ENCODE assay signal across 12 mouse cellular contexts in the genomic region with DNA sequence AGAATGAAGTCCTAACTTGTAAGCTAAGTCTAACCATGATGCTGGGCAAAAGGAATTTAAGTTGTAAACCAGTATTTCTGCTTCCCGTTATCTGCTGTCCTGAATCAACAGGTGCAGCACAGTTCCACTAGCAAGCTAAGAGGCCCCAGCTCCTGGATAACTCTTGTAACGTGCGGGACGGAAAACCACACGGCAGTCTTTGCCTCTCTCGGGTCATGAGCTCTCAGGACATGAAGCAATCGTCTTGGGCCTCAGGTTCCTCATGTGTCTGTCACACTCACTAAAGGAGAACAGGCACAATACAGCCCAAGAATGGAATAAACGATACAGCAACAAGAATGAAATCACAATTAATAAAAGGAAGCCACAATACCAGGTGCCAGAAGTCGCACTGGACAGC.
DNase-seq lines count a peak whose midpoint lies in the region; ATAC-seq and TF ChIP-seq lines count a peak whose summit lies in the region.
"Had no signal": no experiment of that assay in that cellular context is flagged by ENCODE, and none has a peak within 500 bp of the region (broad histone marks: within the 10 kb centered on the region; RNA-seq: fewer than 3 reads in every experiment).

No protein-coding gene starts in this region.

- no peaks in the 10 kb centered on the region for H3K27me3 ChIP-seq in lung, embryonic 14.5 days (ENCODE audit: insufficient read depth, low read length)
- H3K27me3 ChIP-seq in liver, embryonic 13.5 days = no peaks in the 10 kb centered on the region
- H3K27me3 ChIP-seq in stomach, embryonic 15.5 days (replicated peaks) = no peaks in the 10 kb centered on the region
- no peaks in the 10 kb centered on the region for H3K27me3 ChIP-seq in hindbrain, embryonic 16.5 days (replicated peaks; ENCODE audit: control insufficient read depth, insufficient read depth, low read length)
- H3K27me3 ChIP-seq: neural tube, embryonic 13.5 days had no signal

- TF ChIP-seq CTCF in gastrocnemius, adult 2 months (IDR thresholded peaks at IDR 0.05) = no peak
- TF ChIP-seq CTCF in lung, embryonic 14.5 days (IDR thresholded peaks at IDR 0.05; ENCODE audit: low read depth) = no peak
- TF ChIP-seq CTCF in lung, adult 2 months (IDR thresholded peaks at IDR 0.05; ENCODE audit: insufficient read depth, low read length) = no peak

- H3K36me3 ChIP-seq in lung, embryonic 14.5 days (ENCODE audit: insufficient read depth) = peaks cover 20% of the 10 kb centered on the region
- H3K36me3 ChIP-seq in liver, embryonic 13.5 days = no peaks in the 10 kb centered on the region; the same call in 1 of the 2 replicates
- no peaks in the 10 kb centered on the region for H3K36me3 ChIP-seq in stomach, embryonic 15.5 days
- H3K36me3 ChIP-seq in hindbrain, embryonic 16.5 days (ENCODE audit: control insufficient read depth, insufficient read depth, low read length) = no peaks in the 10 kb centered on the region
- H3K36me3 ChIP-seq: neural tube, embryonic 13.5 days had no signal

- no peak overlapping the region for H3K4me2 ChIP-seq in lung, embryonic 14.5 days
- 0 out of 2 replicates have a peak overlapping the region, but pooled peaks have one; percentile 8 for H3K4me2 ChIP-seq in liver, embryonic 13.5 days
- no peak overlapping the region for H3K4me2 ChIP-seq in stomach, embryonic 15.5 days
- no peak overlapping the region for H3K4me2 ChIP-seq in hindbrain, embryonic 16.5 days (ENCODE audit: low read length)
- H3K4me2 ChIP-seq: neural tube, embryonic 13.5 days had no signal

- no peaks in the 10 kb centered on the region for H3K9me3 ChIP-seq in lung, embryonic 14.5 days (ENCODE audit: low read depth, low read length)
- no peaks in the 10 kb centered on the region for H3K9me3 ChIP-seq in liver, embryonic 13.5 days (replicated peaks)
- H3K9me3 ChIP-seq in stomach, embryonic 15.5 days = no peaks in the 10 kb centered on the region
- H3K9me3 ChIP-seq in hindbrain, embryonic 16.5 days (ENCODE audit: control insufficient read depth, low read length) = no peaks in the 10 kb centered on the region
- H3K9me3 ChIP-seq: neural tube, embryonic 13.5 days had no signal

- no peak for TF ChIP-seq POLR2A in lung, adult 2 months (IDR thresholded peaks at IDR 0.05; ENCODE audit: borderline replicate concordance, extremely low read depth, low read depth, low read length)

- no peak for DNase-seq in gastrocnemius, adult 2 months
- no peak for DNase-seq in gastrocnemius, adult 8-10 months (ENCODE audit: low spot score in 2 of 2)
- peak; percentile 42 for DNase-seq in lung, embryonic 14.5 days
- no peak for DNase-seq in lung, adult 2 months
- DNase-seq in liver, embryonic 13.5 days = no peak
- DNase-seq: cerebellum, adult 11-12 months; kidney, adult 9 months; thymus, postnatal 36 days had no signal

- peak overlapping the region; percentile 70 for H3K27ac ChIP-seq in gastrocnemius, adult 2 months
- 0 out of 2 replicates have a peak overlapping the region, but pooled peaks have one; percentile 75 for H3K27ac ChIP-seq in lung, embryonic 14.5 days (ENCODE audit: low read depth)
- peak overlapping the region; percentile 43; the same call in 1 of the 2 replicates for H3K27ac ChIP-seq in liver, embryonic 13.5 days
- peak overlapping the region; percentile 59; the same call in 1 of the 2 replicates for H3K27ac ChIP-seq in stomach, embryonic 15.5 days
- no peak overlapping the region for H3K27ac ChIP-seq in hindbrain, embryonic 16.5 days (ENCODE audit: low read depth, low read length)
- H3K27ac ChIP-seq: neural tube, embryonic 13.5 days had no signal

- H3K9ac ChIP-seq in lung, embryonic 14.5 days = no peak overlapping the region
- H3K9ac ChIP-seq in liver, embryonic 13.5 days = no peak overlapping the region
- H3K9ac ChIP-seq in stomach, embryonic 15.5 days = no peak overlapping the region
- no peak overlapping the region for H3K9ac ChIP-seq in hindbrain, embryonic 16.5 days (ENCODE audit: low read depth, low read length)
- H3K9ac ChIP-seq: neural tube, embryonic 13.5 days had no signal

- H3K4me3 ChIP-seq in gastrocnemius, adult 2 months = no peak overlapping the region
- H3K4me3 ChIP-seq in lung, embryonic 14.5 days (ENCODE audit: low read depth, low read length) = no peak overlapping the region
- no peak overlapping the region for H3K4me3 ChIP-seq in lung, adult 2 months (replicated peaks; ENCODE audit: extremely low read depth, low read depth, low read length)
- no peak overlapping the region for H3K4me3 ChIP-seq in liver, embryonic 13.5 days (replicated peaks)
- no peak overlapping the region for H3K4me3 ChIP-seq in stomach, embryonic 15.5 days (replicated peaks)
- no peak overlapping the region for H3K4me3 ChIP-seq in hindbrain, embryonic 16.5 days (ENCODE audit: low read length)
- H3K4me3 ChIP-seq: neural tube, embryonic 13.5 days had no signal

- no peak for ATAC-seq in lung, embryonic 14.5 days (ENCODE audit: insufficient read depth)
- no peak for ATAC-seq in liver, embryonic 13.5 days (ENCODE audit: low read depth)
- ATAC-seq in stomach, embryonic 15.5 days (ENCODE audit: insufficient read depth, low FRiP score, low read depth) = 0 out of 2 replicates have a peak, but pooled peaks have one; percentile 38
- no peak for ATAC-seq in frontal cortex, adult (ENCODE audit: low TSS enrichment)
- ATAC-seq in hindbrain, embryonic 16.5 days = no peak

- intact Hi-C loops in gastrocnemius, adult 2 months (cut with DNase I) = loop anchor here (5.0 kb wide), 1 partner anchor 90 kb away; no protein-coding TSS in a partner anchor

- WGBS in lung, embryonic 14.5 days = 51% methylated on average over 9 of the region's 9 CpGs
- 56% methylated on average over 9 of the region's 9 CpGs for WGBS in lung, adult 2 months
- WGBS in liver, embryonic 13.5 days (ENCODE audit: insufficient replicate concordance) = 30% methylated on average over 9 of the region's 9 CpGs
- WGBS in stomach, embryonic 15.5 days = 56% methylated on average over 9 of the region's 9 CpGs
- 86% methylated on average over 9 of the region's 9 CpGs for WGBS in hindbrain, embryonic 16.5 days

- H3K4me1 ChIP-seq in lung, embryonic 14.5 days (ENCODE audit: insufficient read depth) = peaks cover 28% of the 10 kb centered on the region
- H3K4me1 ChIP-seq in lung, adult 2 months (ENCODE audit: control insufficient read depth, insufficient read depth, low read length) = peaks cover 21% of the 10 kb centered on the region
- peaks cover 48% of the 10 kb centered on the region for H3K4me1 ChIP-seq in liver, embryonic 13.5 days (replicated peaks)
- H3K4me1 ChIP-seq in stomach, embryonic 15.5 days = peaks cover 24% of the 10 kb centered on the region
- peaks cover 5% of the 10 kb centered on the region for H3K4me1 ChIP-seq in hindbrain, embryonic 16.5 days (ENCODE audit: control insufficient read depth, insufficient read depth, low read depth, low read length)
